Mouse (Mus musculus): ENCODE data around the gene Ddn. TPM values are rescaled to one million over a fixed set of nuclear protein-coding genes. Genes with fewer than 3 reads are reported as not detected.

The Ddn gene
- polyA plus RNA-seq, 1 experiment from 2014 or later: 0.04 TPM

DNA sequence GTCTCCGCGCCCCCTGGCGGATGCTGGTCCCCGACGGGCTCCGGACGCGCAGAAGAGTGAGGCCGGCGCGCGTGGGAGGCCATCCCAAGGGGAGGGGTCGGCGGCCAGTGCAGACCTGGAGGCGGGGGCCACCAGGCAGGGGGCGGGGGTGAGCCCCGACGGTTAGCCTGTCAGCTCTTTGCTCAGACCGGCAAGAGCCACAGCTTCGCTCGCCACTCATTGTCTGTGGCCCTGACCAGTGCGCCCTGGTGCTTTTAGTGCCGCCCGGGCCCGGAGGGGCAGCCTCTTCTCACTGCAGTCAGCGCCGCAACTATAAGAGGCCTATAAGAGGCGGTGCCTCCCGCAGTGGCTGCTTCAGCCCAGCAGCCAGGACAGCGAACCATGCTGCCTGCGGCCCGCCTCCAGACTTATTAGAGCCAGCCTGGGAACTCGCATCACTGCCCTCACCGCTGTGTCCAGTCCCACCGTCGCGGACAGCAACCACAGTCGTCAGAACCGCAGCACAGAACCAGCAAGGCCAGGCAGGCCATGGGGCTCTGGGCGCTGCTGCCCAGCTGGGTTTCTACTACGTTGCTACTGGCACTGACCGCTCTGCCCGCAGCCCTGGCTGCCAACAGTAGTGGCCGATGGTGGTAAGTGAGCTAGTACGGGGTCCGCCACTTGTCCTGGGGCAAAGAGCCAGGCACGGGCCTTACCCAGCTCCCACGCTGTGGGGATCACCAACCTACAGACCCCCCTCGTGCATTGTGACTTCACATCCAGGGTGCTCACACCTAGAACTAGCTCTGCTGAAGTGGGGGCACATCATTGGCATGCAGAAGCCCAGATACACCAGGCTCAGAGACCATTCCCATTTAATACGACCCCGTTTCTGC lies 19.4 kb downstream of the Ddn start, which contains the start of gene Wnt1:
Wnt1 (plus strand) TSS at position 197 of the 875 bp plus-strand sequence.
- peak; percentile 69 for DNase-seq
- WGBS: 4% methylated on average over 51 of the region's 51 CpGs
- Histone ChIP-seq H3K27ac (ENCODE audit: low read depth) (no peak within 1 kb of the TSS), H3K4me1 (ENCODE audit: insufficient read depth) (no peaks in the 10 kb centered on the region), H3K36me3 (ENCODE audit: insufficient read depth) (no peaks in the 10 kb centered on the region), H3K4me3 (ENCODE audit: low read depth, low read length) (peak within 1 kb of the TSS; percentile 22), H3K9me3 (ENCODE audit: low read depth, low read length) (no peaks in the 10 kb centered on the region), H3K27me3 (ENCODE audit: insufficient read depth, low read length) (peaks cover 84% of the 10 kb centered on the region), H3K4me2 (peak within 1 kb of the TSS; percentile 31; the same call in 1 of the 2 replicates), H3K9ac (no peak within 1 kb of the TSS)
- peak; percentile 40; the same call in 1 of the 2 replicates for ATAC-seq (ENCODE audit: insufficient read depth)
- peak; percentile 75 for TF ChIP-seq CTCF (IDR thresholded peaks at IDR 0.05; ENCODE audit: low read depth)

DNA sequence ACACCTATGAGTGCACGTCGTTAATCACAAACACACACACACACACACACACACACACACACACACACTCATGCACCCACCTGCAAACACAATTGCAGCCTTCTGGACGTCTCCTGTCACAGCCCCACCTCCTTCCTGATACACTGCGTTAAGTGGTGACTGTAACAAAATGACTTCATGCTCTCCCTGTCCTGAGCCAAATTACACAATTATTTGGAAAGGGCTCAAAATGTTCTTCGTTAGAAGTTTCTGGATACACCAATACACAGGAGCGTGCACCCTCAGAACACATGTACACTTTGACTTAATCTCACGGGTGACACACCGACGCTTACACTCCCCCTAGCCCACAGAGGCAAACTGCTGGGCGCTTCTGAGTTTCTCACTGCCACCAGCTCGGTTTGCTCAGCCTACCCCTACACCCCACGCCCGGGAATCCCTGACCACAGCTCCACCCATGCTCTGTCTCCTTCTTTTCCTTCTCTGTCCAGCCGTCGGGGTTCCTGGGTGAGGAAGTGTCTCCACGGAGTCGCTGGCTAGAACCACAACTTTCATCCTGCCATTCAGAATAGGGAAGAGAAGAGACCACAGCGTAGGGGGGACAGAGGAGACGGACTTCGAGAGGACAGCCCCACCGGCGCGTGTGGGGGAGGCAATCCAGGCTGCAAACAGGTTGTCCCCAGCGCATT lies 20.2 kb downstream of the Ddn start:
- no peak overlapping the region; the same call in 1 of the 2 replicates for H3K4me2 ChIP-seq
- no peaks in the 10 kb centered on the region for H3K36me3 ChIP-seq (ENCODE audit: insufficient read depth)
- no peak overlapping the region for H3K9ac ChIP-seq
- no peak overlapping the region for H3K4me3 ChIP-seq (ENCODE audit: low read depth, low read length)
- WGBS: 11% methylated on average over 24 of the region's 24 CpGs
- H3K4me1 ChIP-seq (ENCODE audit: insufficient read depth): no peaks in the 10 kb centered on the region
- no peak for TF ChIP-seq CTCF (IDR thresholded peaks at IDR 0.05; ENCODE audit: low read depth)
- H3K9me3 ChIP-seq (ENCODE audit: low read depth, low read length): no peaks in the 10 kb centered on the region
- ATAC-seq (ENCODE audit: insufficient read depth) (no peak), DNase-seq (no peak)
- H3K27me3 ChIP-seq (ENCODE audit: insufficient read depth, low read length): peaks cover 76% of the 10 kb centered on the region
- no peak overlapping the region for H3K27ac ChIP-seq (ENCODE audit: low read depth)

DNA sequence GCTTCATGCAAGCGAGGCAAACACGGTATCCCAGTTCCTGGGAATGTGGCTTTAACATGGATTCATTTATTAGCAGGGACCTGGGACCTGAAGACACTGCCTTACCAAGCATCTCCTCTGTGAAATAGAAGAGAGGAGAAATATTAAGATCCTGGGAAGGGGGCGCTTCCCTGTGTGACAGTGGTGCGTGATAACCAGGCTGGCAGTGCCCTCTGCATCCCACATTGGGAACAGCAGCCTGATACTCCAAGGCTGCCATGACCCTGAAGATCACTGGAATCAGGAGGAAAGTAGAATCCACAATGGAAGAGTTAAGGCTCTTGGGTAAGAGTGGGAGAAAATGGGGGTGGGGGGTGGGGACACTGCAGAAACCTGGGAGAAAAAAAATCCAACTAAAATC lies 21.4 kb downstream of the Ddn start:
- H3K9me3 ChIP-seq (ENCODE audit: low read depth, low read length): no peaks in the 10 kb centered on the region
- WGBS: 29% methylated on average over 4 of the region's 4 CpGs
- peak; percentile 72 for TF ChIP-seq CTCF (IDR thresholded peaks at IDR 0.05; ENCODE audit: low read depth)
- H3K36me3 ChIP-seq (ENCODE audit: insufficient read depth): no peaks in the 10 kb centered on the region
- H3K27me3 ChIP-seq (ENCODE audit: insufficient read depth, low read length): peaks cover 64% of the 10 kb centered on the region
- no peak overlapping the region for H3K4me2 ChIP-seq
- H3K27ac ChIP-seq (ENCODE audit: low read depth): no peak overlapping the region
- H3K4me3 ChIP-seq (ENCODE audit: low read depth, low read length): no peak overlapping the region
- no peaks in the 10 kb centered on the region for H3K4me1 ChIP-seq (ENCODE audit: insufficient read depth)
- no peak for ATAC-seq (ENCODE audit: insufficient read depth)
- peak; percentile 54 for DNase-seq
- no peak overlapping the region for H3K9ac ChIP-seq

DNA sequence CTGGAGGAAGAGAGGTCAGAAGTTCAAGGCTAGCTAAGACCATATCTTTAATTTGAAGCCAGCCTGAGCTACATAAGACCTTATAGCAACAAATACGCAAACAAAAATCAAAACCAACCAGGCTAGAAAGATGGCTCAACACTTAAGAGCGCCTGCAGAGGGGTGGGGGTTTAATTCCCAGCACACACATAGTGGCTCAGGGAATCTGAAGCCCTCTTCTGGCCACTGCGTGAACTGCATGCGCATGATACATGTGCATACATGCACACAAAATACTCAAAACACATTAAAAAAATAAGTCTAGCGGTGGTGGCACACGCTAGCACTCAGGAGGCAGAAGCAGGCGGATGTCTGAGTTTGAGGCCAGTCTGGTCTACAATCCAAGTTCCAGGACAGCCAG lies 23.5 kb downstream of the Ddn start:
- Histone ChIP-seq H3K4me3 (ENCODE audit: low read depth, low read length) (no peak overlapping the region), H3K4me2 (no peak overlapping the region), H3K27ac (ENCODE audit: low read depth) (no peak overlapping the region), H3K27me3 (ENCODE audit: insufficient read depth, low read length) (peaks cover 54% of the 10 kb centered on the region), H3K9me3 (ENCODE audit: low read depth, low read length) (no peaks in the 10 kb centered on the region), H3K36me3 (ENCODE audit: insufficient read depth) (no peaks in the 10 kb centered on the region), H3K9ac (no peak overlapping the region), H3K4me1 (ENCODE audit: insufficient read depth) (no peaks in the 10 kb centered on the region)
- TF ChIP-seq CTCF (IDR thresholded peaks at IDR 0.05; ENCODE audit: low read depth): peak; percentile 74
- ATAC-seq (ENCODE audit: insufficient read depth): no peak
- WGBS: 32% methylated on average over 7 of the region's 7 CpGs
- peak; percentile 70 for DNase-seq

DNA sequence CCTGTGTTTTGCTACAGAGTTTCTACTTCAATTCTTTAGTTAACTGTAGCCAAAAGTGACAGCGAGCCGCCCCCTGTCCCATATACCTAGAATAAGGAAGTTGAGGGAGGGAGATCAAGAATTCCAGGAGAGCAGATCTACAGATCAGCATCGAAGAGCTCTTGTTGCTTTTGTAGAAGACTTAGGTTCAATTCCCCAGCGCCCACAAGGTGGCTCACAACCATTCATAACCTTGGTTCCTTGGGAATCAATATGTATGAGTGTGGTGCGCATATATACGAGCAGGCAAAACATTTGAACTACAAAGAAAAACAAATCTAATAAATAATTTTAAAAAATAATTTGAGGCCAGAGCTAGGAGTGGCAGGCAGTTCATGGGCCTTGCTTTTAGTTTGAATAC lies 28.1 kb downstream of the Ddn start:
- WGBS: 28% methylated on average over 6 of the region's 6 CpGs
- no peak for ATAC-seq (ENCODE audit: insufficient read depth)
- H3K27me3 ChIP-seq (ENCODE audit: insufficient read depth, low read length): peaks cover 64% of the 10 kb centered on the region

DNA sequence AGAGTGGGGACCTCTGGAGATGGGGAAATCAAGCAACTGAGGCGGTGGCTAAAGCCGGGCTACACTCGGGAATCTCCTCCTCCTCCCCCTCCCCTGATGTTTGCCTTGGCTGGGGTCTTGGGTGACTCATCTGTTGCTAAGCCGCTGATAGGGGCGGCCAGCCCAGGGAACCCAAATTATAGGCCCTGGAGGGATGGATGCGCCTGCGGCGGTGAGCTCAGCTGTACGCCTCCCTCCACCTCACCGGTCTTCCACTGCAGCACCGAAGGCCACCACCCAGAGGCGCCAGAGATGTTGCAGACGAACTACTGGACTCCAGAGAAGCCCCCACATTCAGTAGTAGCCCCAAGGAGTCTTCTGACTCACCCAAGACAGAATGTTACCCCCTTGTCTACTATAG lies 28.7 kb downstream of the Ddn start:
- WGBS: 3% methylated on average over 13 of the region's 13 CpGs
- no peaks in the 10 kb centered on the region for H3K36me3 ChIP-seq (ENCODE audit: insufficient read depth)
- H3K9me3 ChIP-seq (ENCODE audit: low read depth, low read length): no peaks in the 10 kb centered on the region
- no peak for TF ChIP-seq CTCF (IDR thresholded peaks at IDR 0.05; ENCODE audit: low read depth)
- H3K27me3 ChIP-seq (ENCODE audit: insufficient read depth, low read length): peaks cover 67% of the 10 kb centered on the region
- no peak overlapping the region for H3K27ac ChIP-seq (ENCODE audit: low read depth)
- H3K4me3 ChIP-seq (ENCODE audit: low read depth, low read length): no peak overlapping the region
- ATAC-seq (ENCODE audit: insufficient read depth) (no peak), DNase-seq (no peak)
- H3K4me1 ChIP-seq (ENCODE audit: insufficient read depth): no peaks in the 10 kb centered on the region
- no peak overlapping the region for H3K9ac ChIP-seq
- no peak overlapping the region for H3K4me2 ChIP-seq

More for the DNA sequence above, 28.1 kb downstream of the Ddn start:
- H3K4me1 ChIP-seq (ENCODE audit: insufficient read depth): no peaks in the 10 kb centered on the region
- no peaks in the 10 kb centered on the region for H3K9me3 ChIP-seq (ENCODE audit: low read depth, low read length)
- no peaks in the 10 kb centered on the region for H3K36me3 ChIP-seq (ENCODE audit: insufficient read depth)
- no peak overlapping the region for H3K9ac ChIP-seq
- no peak overlapping the region for H3K27ac ChIP-seq (ENCODE audit: low read depth)
- TF ChIP-seq CTCF (IDR thresholded peaks at IDR 0.05; ENCODE audit: low read depth): no peak
- H3K4me3 ChIP-seq (ENCODE audit: low read depth, low read length): no peak overlapping the region
- no peak for DNase-seq
- no peak overlapping the region for H3K4me2 ChIP-seq

DNA sequence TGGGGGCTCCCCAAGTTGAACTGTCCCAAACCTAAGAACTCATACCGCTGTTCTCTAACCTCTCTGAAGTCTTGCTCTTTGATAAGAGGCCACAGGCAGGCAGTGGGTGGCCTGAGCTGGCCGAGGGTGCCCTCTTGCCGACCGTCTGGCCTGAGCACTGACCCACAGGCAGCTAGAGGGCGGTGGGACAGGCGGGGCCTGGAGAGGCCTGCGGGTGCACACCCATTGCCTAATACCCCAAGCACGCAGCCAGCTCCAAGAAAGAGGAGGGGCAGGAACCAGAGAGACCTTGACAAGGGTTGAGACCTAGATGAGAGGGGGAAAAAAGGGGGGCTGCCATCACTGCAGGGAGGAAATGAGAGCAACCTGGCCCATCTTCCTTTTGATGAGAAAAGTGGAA lies 29.2 kb downstream of the Ddn start:
- Histone ChIP-seq H3K27ac (ENCODE audit: low read depth) (no peak overlapping the region), H3K36me3 (ENCODE audit: insufficient read depth) (no peaks in the 10 kb centered on the region)
- 1% methylated on average over 8 of the region's 8 CpGs for WGBS

More for the DNA sequence above, 29.2 kb downstream of the Ddn start:
- no peak for TF ChIP-seq CTCF (IDR thresholded peaks at IDR 0.05; ENCODE audit: low read depth)
- Histone ChIP-seq H3K27me3 (ENCODE audit: insufficient read depth, low read length) (peaks cover 69% of the 10 kb centered on the region), H3K4me2 (no peak overlapping the region), H3K9ac (no peak overlapping the region), H3K4me3 (ENCODE audit: low read depth, low read length) (no peak overlapping the region), H3K4me1 (ENCODE audit: insufficient read depth) (no peaks in the 10 kb centered on the region), H3K9me3 (ENCODE audit: low read depth, low read length) (no peaks in the 10 kb centered on the region)
- DNase-seq: no peak
- no peak for ATAC-seq (ENCODE audit: insufficient read depth)
